Mouse (Mus musculus) T-helper 17 cell (primary cell): ENCODE results near the gene Med16.

Experiments
- in situ Hi-C, 2 experiments: fragments of 300-600 bp; cut with MboI, MseI; formaldehyde crosslinking; loops; 1 replicate in 1 of 2; 2 replicates in 1 of 2; pipeline ENCODE4 v1.15.1; 2025; ENCODE audit warnings: high pct_unique_total_duplicates in 2 of 2

The Med16 gene

DNA sequence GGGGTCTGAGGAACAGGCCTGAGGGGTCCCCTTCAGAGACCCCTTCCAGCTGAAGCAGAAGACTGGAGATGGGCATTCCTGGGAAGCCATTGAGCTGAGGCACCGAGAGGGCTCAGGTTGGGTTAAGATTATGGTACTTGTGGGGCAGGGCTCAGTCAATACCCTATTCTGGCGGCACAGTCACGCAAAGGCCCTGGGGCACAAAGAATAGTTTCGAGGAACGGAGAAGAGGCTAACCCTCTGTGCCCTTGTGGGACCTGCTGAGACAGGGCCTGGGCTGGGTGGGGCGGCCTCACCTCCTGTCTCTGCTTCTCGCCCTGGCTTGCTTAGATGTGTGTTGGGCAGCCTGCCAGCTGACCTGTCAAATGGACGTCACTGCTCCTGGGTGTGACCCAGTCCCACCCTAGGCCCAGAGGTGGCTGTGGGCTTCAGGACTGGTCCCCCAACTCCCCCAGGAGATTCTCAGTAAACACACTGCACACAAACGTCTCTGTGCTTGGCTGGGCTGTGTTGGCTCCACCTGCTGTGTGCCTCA, 24.5 kb upstream of the Med16 start:
- in situ Hi-C loops = no loop called here

GRCm38 (mm10) chr10:79932736-79933135, 24.0 kb upstream of the Med16 start:
- in situ Hi-C loops = no loop called here

DNA sequence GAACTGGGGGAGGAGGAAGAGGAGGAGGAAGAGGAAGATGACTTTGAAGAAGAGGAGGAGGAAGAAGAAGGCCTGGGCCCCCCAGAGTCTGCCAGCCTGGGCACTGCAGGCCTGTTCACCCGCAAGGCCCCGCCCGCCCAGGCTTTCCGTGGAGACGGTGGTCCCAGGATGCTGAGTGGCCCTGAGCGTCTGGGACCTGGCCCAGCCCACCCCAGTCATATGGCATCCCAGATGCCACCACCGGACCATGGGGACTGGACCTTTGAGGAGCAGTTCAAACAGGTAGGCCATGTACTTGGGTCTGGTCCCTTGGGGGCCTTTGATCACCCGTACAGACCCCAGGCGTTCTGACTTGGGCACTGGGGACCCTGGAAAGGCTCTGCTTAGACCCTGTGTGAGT, 23.1 kb upstream of the Med16 start:
- in situ Hi-C loops = no loop called here

DNA sequence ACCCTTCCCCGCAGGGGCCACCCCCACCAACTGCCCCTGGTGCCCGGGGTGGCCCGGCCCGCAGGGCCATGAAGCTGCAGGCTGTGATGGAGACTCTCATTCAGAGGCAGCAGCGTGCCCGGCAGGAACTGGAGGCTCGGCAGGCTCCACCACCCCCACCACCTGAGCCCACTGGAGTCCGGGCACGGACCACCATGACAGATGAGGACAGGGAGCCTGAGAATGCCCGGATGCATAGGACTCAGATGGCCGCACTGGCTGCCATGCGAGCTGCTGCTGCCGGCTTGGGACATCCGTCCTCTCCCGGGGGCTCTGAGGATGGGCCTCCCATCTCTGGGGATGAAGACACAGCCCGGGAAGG, 22.1 kb upstream of the Med16 start:
- in situ Hi-C loops = no loop called here

- in situ Hi-C loops = loop anchor here in 1 of 2 experiments (5.0 to 10.0 kb wide), 2 partner anchors 48 to 95 kb away; no protein-coding TSS in a partner anchor
Observed at GRCm38 (mm10) chr10:79929967-79930825, 21.5 kb upstream of the Med16 start.

DNA sequence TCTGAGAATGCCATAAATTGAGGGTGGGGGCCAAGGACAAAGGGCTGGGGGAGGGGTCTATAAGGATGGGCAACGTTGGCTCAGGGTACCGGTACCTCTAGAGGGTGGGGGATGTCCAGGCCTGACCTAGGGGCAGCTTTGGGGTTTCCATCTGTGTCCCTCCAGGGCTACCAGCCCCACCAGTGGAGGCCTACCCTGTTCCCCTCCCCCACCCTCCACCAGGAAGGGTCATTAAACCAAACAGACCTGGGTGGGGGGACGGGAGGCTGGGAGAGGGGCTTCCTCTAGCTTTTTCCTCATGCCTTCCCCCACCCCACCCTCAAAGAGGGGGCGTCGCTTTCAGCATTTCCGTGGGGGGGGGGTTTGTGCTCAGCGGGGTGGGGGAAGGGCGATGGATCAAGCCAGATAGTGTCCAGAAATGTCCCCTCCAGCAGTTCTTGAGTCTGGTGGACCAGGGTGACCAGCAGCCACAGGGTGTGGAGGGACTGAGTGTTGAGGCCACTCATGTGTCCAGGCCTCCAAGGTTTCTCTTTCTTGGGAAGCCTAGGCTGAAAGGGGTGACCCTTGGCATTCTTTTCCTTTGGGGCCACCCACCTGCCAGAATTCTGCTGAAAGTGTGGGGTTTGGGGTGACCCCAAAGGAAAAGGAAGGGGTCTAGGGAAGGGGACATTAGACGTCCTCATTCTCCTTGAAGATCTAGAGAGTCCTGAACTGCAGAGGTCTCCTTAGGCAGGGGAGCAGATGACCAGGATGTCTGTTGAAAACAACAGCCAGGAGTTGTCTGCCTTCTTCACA, 20.4 kb upstream of the Med16 start:
- in situ Hi-C loops = loop anchor here in 1 of 2 experiments (5.0 to 10.0 kb wide), 2 partner anchors 47 to 94 kb away; no protein-coding TSS in a partner anchor

GRCm38 (mm10) chr10:79928030-79928694, 19.4 kb upstream of the Med16 start:
- in situ Hi-C loops = loop anchor here in 1 of 2 experiments (5.0 to 10.0 kb wide), 2 partner anchors 46 to 93 kb away; no protein-coding TSS in a partner anchor

DNA sequence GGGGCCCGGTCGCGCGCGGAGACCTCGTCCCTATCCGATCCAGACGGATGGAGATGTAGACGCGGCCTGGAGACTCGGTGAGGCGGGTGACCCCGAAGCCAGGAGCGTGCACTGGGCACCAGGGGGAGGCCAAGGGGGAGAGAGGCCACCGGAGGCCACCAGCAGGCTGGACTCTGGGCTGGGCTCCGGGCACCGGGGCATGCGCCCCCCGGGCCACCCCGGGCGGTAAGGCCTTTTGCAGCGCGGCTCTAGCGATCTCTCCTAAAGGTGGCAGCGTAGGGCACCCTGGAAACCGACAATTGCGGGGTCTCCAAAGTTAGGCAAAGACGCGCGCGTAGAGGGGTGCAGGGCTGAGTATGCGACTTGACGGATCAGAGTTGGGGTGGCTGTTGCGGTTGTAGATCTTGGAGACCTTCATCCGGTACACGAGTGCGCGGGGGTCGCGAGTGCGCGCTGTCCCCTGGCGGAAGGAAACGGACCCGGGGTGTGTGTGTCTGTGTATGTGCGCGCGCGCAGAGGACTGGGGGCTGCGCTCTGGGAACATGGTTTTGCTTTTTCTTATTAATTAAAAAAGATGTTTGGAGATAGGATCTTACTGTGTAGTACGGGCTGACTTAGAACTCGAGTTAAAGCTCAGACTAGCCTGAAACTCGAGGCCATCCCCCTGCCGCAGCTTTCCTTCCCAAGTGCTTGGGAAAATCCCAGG, 18.8 kb upstream of the Med16 start:
- in situ Hi-C loops = loop anchor here in 1 of 2 experiments (5.0 to 10.0 kb wide), 2 partner anchors 45 to 93 kb away; no protein-coding TSS in a partner anchor

DNA sequence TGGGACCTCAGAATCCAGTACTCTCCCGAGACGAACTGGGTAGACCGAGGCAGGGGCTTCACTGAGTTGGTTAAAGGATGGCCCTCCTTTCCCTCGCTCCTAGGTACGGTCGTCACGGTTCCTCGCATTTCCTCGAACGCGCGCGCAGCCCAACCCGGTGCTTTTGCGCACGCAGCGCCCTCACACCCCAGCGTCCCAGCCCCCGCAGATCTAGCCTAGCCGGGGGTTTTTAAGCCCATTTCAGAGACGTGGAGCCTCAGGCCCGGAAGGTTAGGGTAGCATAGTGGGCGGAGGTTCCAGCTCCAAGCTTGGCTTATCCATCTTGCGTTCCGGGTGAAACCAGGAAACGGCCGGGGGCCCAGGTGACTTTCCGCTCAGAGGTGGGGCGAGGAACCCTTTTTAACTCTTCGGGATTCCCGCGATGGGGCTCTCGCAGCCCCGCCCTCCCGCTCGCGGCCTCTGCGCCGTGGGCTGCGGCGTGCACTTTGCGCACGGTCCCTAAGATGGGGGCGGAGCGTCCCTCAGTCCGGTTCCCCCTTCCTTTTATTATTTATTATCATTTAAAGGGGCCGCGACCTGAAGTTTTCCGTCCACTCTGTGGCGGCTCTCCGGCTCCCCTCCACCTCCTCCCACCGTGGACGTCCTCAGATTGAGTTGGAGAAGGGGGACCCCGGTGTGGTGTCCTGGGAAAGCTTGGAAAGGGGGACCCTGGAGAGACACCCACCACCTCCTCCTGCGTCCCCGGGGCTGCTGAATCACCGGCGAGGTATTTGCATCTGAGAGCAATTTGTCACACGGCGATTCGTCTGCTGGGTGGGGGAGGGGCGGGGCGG, 18.0 kb upstream of the Med16 start, which contains the start of gene Arid3a:
TSS of gene Arid3a (plus strand) at position 553 of the 833 bp plus-strand sequence.
- in situ Hi-C loops = loop anchor here in 1 of 2 experiments (5.0 to 10.0 kb wide), 2 partner anchors 44 to 92 kb away; no protein-coding TSS in a partner anchor

DNA sequence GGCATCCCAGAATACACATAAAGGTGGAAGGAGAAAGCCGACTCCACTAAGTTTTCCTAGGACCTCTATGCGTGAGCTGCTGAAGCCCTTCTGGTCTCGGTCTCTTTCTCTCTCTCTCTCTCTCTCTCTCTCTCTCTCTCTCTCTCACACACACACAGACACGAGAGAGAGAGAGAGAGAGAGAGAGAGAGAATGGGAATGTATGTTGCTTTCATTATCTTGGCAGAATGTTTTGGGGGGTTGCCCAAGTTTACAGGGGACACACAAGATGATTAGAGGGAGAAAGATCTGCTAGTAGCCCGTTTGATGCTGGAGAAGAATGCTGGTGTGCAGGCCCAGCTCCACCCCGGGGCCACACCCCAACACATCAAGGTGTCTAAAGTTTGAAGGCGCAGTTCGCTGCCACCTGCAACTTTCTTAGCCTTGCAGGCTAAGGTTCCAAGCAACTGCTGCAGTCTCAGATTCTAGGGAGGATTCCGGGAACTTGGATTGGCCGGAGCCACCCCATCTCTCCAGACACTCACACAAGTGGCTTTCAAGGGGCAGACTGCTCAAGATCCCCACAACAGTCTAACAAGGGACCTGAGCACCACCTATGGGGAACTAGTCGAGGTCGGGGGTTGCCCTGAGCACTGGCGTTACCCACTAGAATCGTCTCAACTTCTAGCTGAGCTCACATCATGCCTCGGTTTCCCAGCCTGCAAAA, 17.2 kb upstream of the Med16 start:
- in situ Hi-C loops = loop anchor here in 1 of 2 experiments (5.0 to 10.0 kb wide), 2 partner anchors 44 to 91 kb away; no protein-coding TSS in a partner anchor

DNA sequence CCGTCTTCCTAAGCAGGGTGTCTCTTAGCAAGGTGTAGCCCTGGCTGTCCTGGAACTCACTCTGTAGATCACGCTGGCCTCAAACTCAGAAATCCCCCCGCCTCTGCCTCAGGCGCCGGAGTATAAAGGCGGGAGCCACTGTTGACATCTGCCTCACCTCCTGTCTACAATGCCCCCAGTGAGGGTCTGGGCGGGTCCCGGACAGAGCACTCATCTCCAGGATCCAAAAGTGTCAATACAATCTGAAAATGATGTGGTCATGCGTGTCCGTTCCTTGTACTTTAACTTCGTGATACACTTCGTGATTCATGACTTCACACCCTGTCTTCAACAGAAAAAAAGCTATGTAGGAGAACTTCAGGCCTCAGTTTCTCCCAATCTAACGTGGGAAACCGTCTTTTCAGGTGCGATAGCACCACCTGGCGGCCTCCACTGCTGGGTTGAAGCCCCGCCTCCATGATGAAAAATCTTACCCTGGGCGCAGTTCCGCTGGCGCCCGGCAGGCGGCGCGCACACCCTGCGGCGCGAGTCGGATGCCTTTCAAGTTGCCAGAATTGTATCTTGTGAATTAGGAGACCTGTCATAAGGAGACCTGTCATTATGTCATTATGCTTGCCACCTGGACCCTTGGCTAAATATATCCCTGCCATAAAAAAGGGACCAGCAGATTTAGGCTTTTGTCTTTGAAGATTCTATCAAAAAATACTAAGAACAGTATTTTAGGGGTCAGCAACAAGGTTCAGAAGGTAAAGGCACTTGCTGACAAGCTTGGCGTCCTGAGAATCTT, 16.5 kb upstream of the Med16 start:
- in situ Hi-C loops = loop anchor here (5.0 to 10.0 kb wide), 2 partner anchors 43 to 90 kb away; no protein-coding TSS in a partner anchor

GRCm38 (mm10) chr10:79921572-79921971, 12.8 kb upstream of the Med16 start:
- in situ Hi-C loops = loop anchor here (5.0 to 10.0 kb wide), 2 partner anchors 39 to 87 kb away; no protein-coding TSS in a partner anchor

GRCm38 (mm10) chr10:79920958-79921535, 12.3 kb upstream of the Med16 start, which contains the start of gene R3hdm4:
Gene R3hdm4 (minus strand): TSS chr10:79921208.
- in situ Hi-C loops = loop anchor here (5.0 to 10.0 kb wide), 2 partner anchors 39 to 86 kb away; no protein-coding TSS in a partner anchor

DNA sequence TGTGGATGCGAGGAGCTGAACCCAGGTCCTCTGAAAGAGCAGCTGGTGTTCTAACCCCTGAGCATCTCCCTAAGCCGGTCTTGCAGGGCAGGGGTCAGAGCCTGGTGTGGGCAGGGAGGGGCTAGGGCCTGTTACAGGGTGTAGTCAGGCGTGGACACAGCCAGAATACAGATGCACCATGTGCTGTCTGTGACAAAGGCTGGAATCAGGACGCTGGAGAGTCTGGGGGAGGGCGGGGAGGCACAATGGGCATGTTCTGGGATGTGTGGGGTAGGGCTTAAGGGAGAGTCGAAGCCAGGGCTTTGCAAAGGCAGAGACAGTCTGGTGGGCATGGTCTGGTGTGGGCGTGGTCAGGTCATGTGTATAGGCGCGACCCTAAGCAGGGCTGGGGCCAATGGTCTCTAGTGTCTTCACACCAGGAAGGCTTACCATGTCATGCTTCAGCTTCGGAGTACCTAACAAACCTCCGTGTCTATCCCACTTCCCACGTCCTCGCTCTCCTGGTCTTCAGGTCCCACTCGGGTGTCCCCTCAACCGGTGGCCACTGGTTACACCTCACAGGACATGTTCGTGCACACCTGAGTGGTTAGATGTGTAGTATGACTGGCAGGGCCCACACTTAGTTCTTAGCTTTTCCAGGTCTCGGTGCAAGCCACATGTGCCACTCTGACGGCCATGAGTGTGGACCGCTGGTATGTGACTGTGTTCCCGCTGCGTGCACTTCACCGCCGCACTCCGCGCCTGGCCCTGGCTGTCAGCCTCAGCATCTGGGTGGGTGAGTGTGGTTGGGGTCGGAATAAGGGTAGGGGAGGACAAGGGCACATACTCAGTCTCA, 11.6 kb upstream of the Med16 start:
- in situ Hi-C loops = loop anchor here (5.0 to 10.0 kb wide), 2 partner anchors 38 to 85 kb away; no protein-coding TSS in a partner anchor

DNA sequence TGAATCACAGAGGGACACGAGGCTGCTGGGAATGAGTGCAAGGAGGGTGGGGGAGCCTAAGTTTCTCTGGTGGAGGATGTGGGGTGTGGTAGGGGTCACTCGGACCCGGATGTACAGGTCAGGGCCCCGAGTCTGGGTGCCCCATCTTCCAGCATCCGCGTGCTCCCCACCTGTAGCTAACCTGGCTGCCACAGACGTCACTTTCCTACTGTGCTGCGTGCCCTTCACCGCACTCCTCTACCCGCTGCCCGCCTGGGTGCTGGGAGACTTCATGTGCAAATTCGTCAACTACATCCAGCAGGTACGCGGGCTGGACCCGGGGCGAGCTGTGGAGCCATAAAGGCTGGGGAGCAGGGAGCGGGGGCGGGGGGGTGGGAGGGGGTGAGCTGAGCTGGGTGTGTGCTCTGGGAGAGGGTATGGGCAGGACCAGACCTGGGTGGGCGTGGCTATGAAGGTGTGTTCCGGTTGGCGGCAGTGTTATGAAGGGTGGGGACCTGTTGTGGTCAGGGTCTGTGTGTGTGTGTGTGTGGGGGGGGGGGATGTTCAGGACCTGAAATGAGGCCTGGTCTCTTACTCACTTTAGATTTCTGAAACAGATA, 10.6 kb upstream of the Med16 start:
- in situ Hi-C loops = no loop called here
